Mouse (Mus musculus): ENCODE measurements at regions not wholly inside any gene's neighbourhood (a gene's known extent, or its start where the extent isn't known, plus 50 kb on each side); places are given as distances from the start of the nearest gene placed in this dataset.

GRCm38 (mm10) chr2:124764186-124764910 lies 303.6 kb upstream of the Slc24a5 start:
- no peaks in the 10 kb centered on the region for H3K27me3 ChIP-seq (ENCODE audit: control insufficient read depth, insufficient read depth, low read length)
- H3K27ac ChIP-seq (replicated peaks), result no peak overlapping the region
- H3K4me2 ChIP-seq (replicated peaks; ENCODE audit: low read depth), result no peak overlapping the region
- no peaks in the 10 kb centered on the region for H3K9me3 ChIP-seq (ENCODE audit: control insufficient read depth, low read length)
- no peak for ATAC-seq (ENCODE audit: low FRiP score, low TSS enrichment)
- H3K4me1 ChIP-seq (replicated peaks; ENCODE audit: control insufficient read depth, insufficient read depth), result no peaks in the 10 kb centered on the region
- no peak overlapping the region for H3K4me3 ChIP-seq (ENCODE audit: low read depth, low read length)
- H3K9ac ChIP-seq (ENCODE audit: low read length), result no peak overlapping the region
- 61% methylated on average over 10 of the region's 10 CpGs for WGBS
- DNase-seq (ENCODE audit: low spot score), result no peak
- TF ChIP-seq CTCF (IDR thresholded peaks at IDR 0.05; ENCODE audit: low read depth) (no peak), EP300 (optimal IDR thresholded peaks at IDR 0.05) (no peak)
- no peaks in the 10 kb centered on the region for H3K36me3 ChIP-seq (ENCODE audit: control insufficient read depth, insufficient read depth, low read length)

GRCm38 (mm10) chr2:124769267-124769967 lies 298.5 kb upstream of the Slc24a5 start:
- Histone ChIP-seq H3K9me3 (ENCODE audit: control insufficient read depth, low read length) (no peaks in the 10 kb centered on the region), H3K36me3 (ENCODE audit: control insufficient read depth, insufficient read depth, low read length) (no peaks in the 10 kb centered on the region), H3K9ac (ENCODE audit: low read length) (no peak overlapping the region), H3K4me2 (replicated peaks; ENCODE audit: low read depth) (no peak overlapping the region), H3K27ac (replicated peaks) (no peak overlapping the region), H3K4me1 (replicated peaks; ENCODE audit: control insufficient read depth, insufficient read depth) (no peaks in the 10 kb centered on the region), H3K4me3 (ENCODE audit: low read depth, low read length) (no peak overlapping the region), H3K27me3 (ENCODE audit: control insufficient read depth, insufficient read depth, low read length) (no peaks in the 10 kb centered on the region)
- ATAC-seq (ENCODE audit: low FRiP score, low TSS enrichment) (no peak), DNase-seq (ENCODE audit: low spot score) (no peak)
- TF ChIP-seq EP300 (optimal IDR thresholded peaks at IDR 0.05) (no peak), CTCF (IDR thresholded peaks at IDR 0.05; ENCODE audit: low read depth) (no peak)
- WGBS, result 81% methylated on average over 6 of the region's 6 CpGs

- no peak for DNase-seq (ENCODE audit: low spot score)
- no peaks in the 10 kb centered on the region for H3K9me3 ChIP-seq (ENCODE audit: control insufficient read depth, low read length)
- TF ChIP-seq EP300 (optimal IDR thresholded peaks at IDR 0.05) (no peak), CTCF (IDR thresholded peaks at IDR 0.05; ENCODE audit: low read depth) (no peak)
- H3K9ac ChIP-seq (ENCODE audit: low read length), result no peak overlapping the region
- H3K27me3 ChIP-seq (ENCODE audit: control insufficient read depth, insufficient read depth, low read length), result no peaks in the 10 kb centered on the region
- WGBS, result 85% methylated on average over 2 of the region's 2 CpGs
- no peak overlapping the region for H3K4me2 ChIP-seq (replicated peaks; ENCODE audit: low read depth)
- H3K4me3 ChIP-seq (ENCODE audit: low read depth, low read length), result no peak overlapping the region
- H3K27ac ChIP-seq (replicated peaks), result no peak overlapping the region
- no peaks in the 10 kb centered on the region for H3K36me3 ChIP-seq (ENCODE audit: control insufficient read depth, insufficient read depth, low read length)
- H3K4me1 ChIP-seq (replicated peaks; ENCODE audit: control insufficient read depth, insufficient read depth), result no peaks in the 10 kb centered on the region
- no peak for ATAC-seq (ENCODE audit: low FRiP score, low TSS enrichment)
Observed at GRCm38 (mm10) chr2:124770028-124770427, 297.9 kb upstream of the Slc24a5 start.

- no peak for DNase-seq (ENCODE audit: low spot score)
- Histone ChIP-seq H3K27ac (replicated peaks) (no peak overlapping the region), H3K27me3 (ENCODE audit: control insufficient read depth, insufficient read depth, low read length) (no peaks in the 10 kb centered on the region), H3K36me3 (ENCODE audit: control insufficient read depth, insufficient read depth, low read length) (no peaks in the 10 kb centered on the region), H3K4me2 (replicated peaks; ENCODE audit: low read depth) (no peak overlapping the region), H3K9me3 (ENCODE audit: control insufficient read depth, low read length) (no peaks in the 10 kb centered on the region), H3K4me3 (ENCODE audit: low read depth, low read length) (no peak overlapping the region), H3K9ac (ENCODE audit: low read length) (no peak overlapping the region), H3K4me1 (replicated peaks; ENCODE audit: control insufficient read depth, insufficient read depth) (no peaks in the 10 kb centered on the region)
- WGBS, result 55% methylated on average over 11 of the region's 11 CpGs
- no peak for ATAC-seq (ENCODE audit: low FRiP score, low TSS enrichment)
- TF ChIP-seq CTCF (IDR thresholded peaks at IDR 0.05; ENCODE audit: low read depth) (no peak), EP300 (optimal IDR thresholded peaks at IDR 0.05) (no peak)
Observed at GRCm38 (mm10) chr2:124772055-124772708, 295.7 kb upstream of the Slc24a5 start.

- no peaks in the 10 kb centered on the region for H3K4me1 ChIP-seq (replicated peaks; ENCODE audit: control insufficient read depth, insufficient read depth)
- no peaks in the 10 kb centered on the region for H3K9me3 ChIP-seq (ENCODE audit: control insufficient read depth, low read length)
- 58% methylated on average over 3 of the region's 3 CpGs for WGBS
- no peak overlapping the region for H3K4me2 ChIP-seq (replicated peaks; ENCODE audit: low read depth)
- no peaks in the 10 kb centered on the region for H3K36me3 ChIP-seq (ENCODE audit: control insufficient read depth, insufficient read depth, low read length)
- no peak for DNase-seq (ENCODE audit: low spot score)
- H3K9ac ChIP-seq (ENCODE audit: low read length), result no peak overlapping the region
- H3K27me3 ChIP-seq (ENCODE audit: control insufficient read depth, insufficient read depth, low read length), result no peaks in the 10 kb centered on the region
- H3K4me3 ChIP-seq (ENCODE audit: low read depth, low read length), result no peak overlapping the region
- TF ChIP-seq EP300 (optimal IDR thresholded peaks at IDR 0.05), result no peak
- TF ChIP-seq CTCF (IDR thresholded peaks at IDR 0.05; ENCODE audit: low read depth), result no peak
- no peak for ATAC-seq (ENCODE audit: low FRiP score, low TSS enrichment)
- H3K27ac ChIP-seq (replicated peaks), result no peak overlapping the region
Observed at GRCm38 (mm10) chr2:124775737-124776136, 292.2 kb upstream of the Slc24a5 start.

- Histone ChIP-seq H3K27me3 (ENCODE audit: control insufficient read depth, insufficient read depth, low read length) (no peaks in the 10 kb centered on the region), H3K4me3 (ENCODE audit: low read depth, low read length) (no peak overlapping the region), H3K4me2 (replicated peaks; ENCODE audit: low read depth) (no peak overlapping the region), H3K9ac (ENCODE audit: low read length) (no peak overlapping the region), H3K36me3 (ENCODE audit: control insufficient read depth, insufficient read depth, low read length) (no peaks in the 10 kb centered on the region), H3K27ac (replicated peaks) (no peak overlapping the region), H3K9me3 (ENCODE audit: control insufficient read depth, low read length) (no peaks in the 10 kb centered on the region), H3K4me1 (replicated peaks; ENCODE audit: control insufficient read depth, insufficient read depth) (no peaks in the 10 kb centered on the region)
- DNase-seq (ENCODE audit: low spot score), result no peak
- ATAC-seq (ENCODE audit: low FRiP score, low TSS enrichment), result no peak
- TF ChIP-seq EP300 (optimal IDR thresholded peaks at IDR 0.05), result no peak
- 62% methylated on average over 7 of the region's 7 CpGs for WGBS
Observed at GRCm38 (mm10) chr2:124792633-124793036, 275.3 kb upstream of the Slc24a5 start.
